Mouse (Mus musculus): ENCODE results near the gene Gm20812. TPM values are rescaled to one million over a fixed set of nuclear protein-coding genes. Genes with fewer than 3 reads are reported as not detected.
"Not testable (repeated sequence)": the region's sequence is repeated elsewhere in the genome, so short reads cannot be mapped to it uniquely, and the experiment has no call there.

The Gm20812 gene
- not detected in 2 replicates for polyA plus RNA-seq (2015; fragmentation: Nextera tagmentation; extraction: Ambion mirVana)

DNA sequence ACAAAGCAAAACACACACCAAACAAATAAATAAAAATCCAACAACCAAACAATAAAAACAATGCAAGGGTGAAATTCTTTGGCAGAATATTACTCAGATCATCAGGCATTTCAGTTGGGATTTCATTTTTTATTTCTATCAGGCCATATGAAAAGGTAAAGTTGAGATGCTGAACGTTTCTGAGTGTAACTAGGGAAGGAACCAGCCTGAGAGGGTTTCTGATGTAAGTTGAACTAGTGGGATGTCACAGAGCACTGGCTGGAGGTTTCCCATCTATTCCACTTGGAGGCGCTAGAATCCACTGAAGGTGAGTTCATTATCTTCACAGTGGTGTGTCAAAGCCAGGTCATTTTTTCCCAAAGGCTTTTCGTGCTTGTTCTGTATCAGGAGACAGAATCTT lies at the start of gene Gm20812:
Gene Gm20812, plus strand, starts transcription at position 301 of the 400 bp plus-strand sequence.
- WGBS, result no CpG with 5 or more reads among the region's 3 CpGs
- not testable (repeated sequence) for H3K36me3 ChIP-seq (ENCODE audit: control insufficient read depth, insufficient read depth, low read length); H3K4me2 ChIP-seq (ENCODE audit: low read depth, low read length); H3K4me3 ChIP-seq (ENCODE audit: low read length); ATAC-seq (ENCODE audit: low read depth); H3K4me1 ChIP-seq (replicated peaks; ENCODE audit: control insufficient read depth, insufficient read depth, low read length); H3K27ac ChIP-seq (ENCODE audit: low read length); H3K9ac ChIP-seq (ENCODE audit: low read length); H3K9me3 ChIP-seq (ENCODE audit: control insufficient read depth, low read length); H3K27me3 ChIP-seq (ENCODE audit: control insufficient read depth, insufficient read depth, low read depth, low read length)

Other genes starting within 250 kb of the Gm20812 start
- gene Gm29554, start 108.0 kb upstream of the Gm20812 start, polyA plus RNA-seq (2015; fragmentation: Nextera tagmentation; extraction: Ambion mirVana), result not detected in 2 replicates